Mouse (Mus musculus) stomach, embryonic 15.5 days (tissue): ENCODE measurements around the gene Prss57. TPM values are rescaled to one million over a fixed set of nuclear protein-coding genes. Genes with fewer than 3 reads are reported as not detected.

Source experiments
- ATAC-seq: fragments of 200-750 bp; cut with Nextera tagmentation; 2 replicates; pipeline ENCODE4 v1.8.0; 2017; ENCODE audit warnings: low read depth, moderate number of reproducible peaks, moderate TSS enrichment; ENCODE audit not compliant: insufficient read depth, low FRiP score
- H3K27ac ChIP-seq: fragments of 300-500 bp; sonication (generic); 2 replicates; pipeline ENCODE4 v1.5.1; 2015; ENCODE audit warnings: mild to moderate bottlenecking, inconsistent platforms
- H3K27me3 ChIP-seq: fragments of 300-500 bp; sonication (generic); replicated peaks from 2 replicates; pipeline ENCODE4 v1.6.1; 2015; ENCODE audit warnings: inconsistent platforms
- H3K36me3 ChIP-seq: fragments of 300-500 bp; sonication (generic); 2 replicates; pipeline ENCODE4 v1.6.1; 2015; ENCODE audit warnings: inconsistent platforms
- H3K4me1 ChIP-seq: fragments of 300-500 bp; sonication (generic); 2 replicates; pipeline ENCODE4 v1.6.1; 2015; ENCODE audit warnings: inconsistent platforms
- H3K4me2 ChIP-seq: fragments of 300-500 bp; sonication (generic); 2 replicates; pipeline ENCODE4 v1.6.1; 2015; ENCODE audit warnings: mild to moderate bottlenecking, inconsistent platforms
- H3K4me3 ChIP-seq: fragments of 300-500 bp; sonication (generic); replicated peaks from 2 replicates; pipeline ENCODE4 v1.5.1; 2015; ENCODE audit warnings: inconsistent platforms
- H3K9ac ChIP-seq: fragments of 300-500 bp; sonication (generic); 2 replicates; pipeline ENCODE4 v1.6.1; 2015; ENCODE audit warnings: inconsistent platforms
- H3K9me3 ChIP-seq: fragments of 300-500 bp; sonication (generic); 2 replicates; pipeline ENCODE4 v1.6.1; 2016; ENCODE audit warnings: inconsistent platforms
- WGBS: fragments of 180-500 bp; shearing (Covaris S2); methylation state at CpG from one replicate; pipeline ENCODE4 v1.1.7; 2015; 5-methylcytosine and 5-hydroxymethylcytosine counted together
- polyA plus RNA-seq: library from polyadenylated mRNA; unstranded; fragments of >200 nt; fragmentation: Nextera tagmentation; extraction: Ambion mirVana; gene quantifications from 2 replicates; pipeline ENCODE4 v1.2.1, GENCODE M21; 2015

Gene Prss57
- polyA plus RNA-seq, 1 experiment from 2014 or later, result 0.31 TPM

DNA sequence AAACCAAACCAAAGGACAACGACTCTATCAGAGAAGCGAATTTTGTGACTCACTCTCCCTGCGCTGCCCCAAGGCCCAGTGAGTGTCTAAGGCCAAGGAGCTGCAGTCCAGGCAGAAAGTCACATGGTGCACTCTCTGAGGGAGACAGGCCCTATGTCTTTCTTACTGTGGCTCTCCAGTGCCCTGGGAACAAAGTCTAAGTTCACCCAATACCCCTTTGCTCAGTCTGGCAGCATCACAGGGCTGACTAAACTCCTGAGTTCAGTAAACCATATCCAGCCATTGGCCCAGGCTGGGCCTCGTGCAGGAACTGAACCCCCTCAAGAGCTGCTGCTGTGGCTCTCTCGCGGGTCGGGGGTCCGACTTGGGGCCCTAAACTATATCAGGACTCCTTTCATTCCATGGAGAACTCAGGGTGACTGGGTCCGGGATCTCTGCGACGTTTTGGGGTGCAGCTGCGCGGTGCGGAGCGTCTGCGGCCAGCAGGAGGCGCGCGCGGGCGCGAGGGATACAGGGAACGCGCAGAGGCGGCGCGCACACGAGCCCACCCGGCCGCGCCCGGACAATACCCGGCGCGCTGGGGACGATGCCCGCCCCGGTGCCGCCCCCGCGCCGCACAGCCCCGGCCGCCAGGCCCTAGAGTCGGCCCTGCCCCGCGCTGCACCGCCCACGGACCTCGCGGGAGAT, 2.4 kb upstream of the Prss57 start, which contains the start of gene Palm:
Gene Palm (plus strand): TSS at position 522 of the 687 bp plus-strand sequence.
- peak within 1 kb of the TSS; percentile 91 for H3K4me2 ChIP-seq
- peak; percentile 36; the same call in 1 of the 2 replicates for ATAC-seq
- H3K4me1 ChIP-seq, result peaks cover 23% of the 10 kb centered on the region
- H3K27ac ChIP-seq, result peak within 1 kb of the TSS; percentile 84
- H3K4me3 ChIP-seq, result peak within 1 kb of the TSS; percentile 93
- no peaks in the 10 kb centered on the region for H3K27me3 ChIP-seq
- WGBS, result 8% methylated on average over 31 of the region's 51 CpGs
- H3K9me3 ChIP-seq, result no peaks in the 10 kb centered on the region
- H3K36me3 ChIP-seq, result no peaks in the 10 kb centered on the region
- peak within 1 kb of the TSS; percentile 95 for H3K9ac ChIP-seq

DNA sequence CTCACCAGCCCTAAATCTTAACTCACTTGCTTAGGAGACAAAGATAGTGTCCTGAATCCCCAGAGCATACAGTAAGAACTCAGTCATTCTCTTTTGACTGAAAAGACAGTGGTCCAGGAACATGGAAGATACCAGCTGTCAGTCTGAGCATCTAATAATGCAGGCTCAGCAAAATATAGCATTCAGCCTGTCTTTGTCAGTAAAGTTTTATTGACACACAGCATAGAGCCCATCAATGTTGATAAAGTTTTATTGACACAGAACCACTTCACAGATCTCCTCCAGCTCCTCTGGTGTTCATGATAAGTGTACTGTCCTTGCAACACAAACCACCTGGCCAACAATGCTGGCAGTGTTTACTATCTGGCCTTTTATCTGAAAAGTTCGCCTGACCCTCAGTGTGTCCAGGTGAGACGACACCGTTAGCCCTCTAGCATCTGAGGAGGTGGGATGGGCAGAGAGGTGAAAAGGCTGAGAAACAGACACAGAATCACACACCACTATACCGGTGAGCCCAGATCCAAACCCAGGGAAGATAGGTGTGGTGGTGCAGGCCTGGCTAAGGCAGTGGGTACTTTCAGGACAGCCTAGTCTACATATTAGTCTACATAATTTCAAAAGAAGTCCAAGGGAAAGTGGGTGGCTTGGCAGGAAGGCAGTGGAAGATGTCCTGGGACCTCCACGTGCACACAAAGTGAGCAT, 1.7 kb upstream of the Prss57 start:
- WGBS, result 77% methylated on average over 5 of the region's 5 CpGs
- Histone ChIP-seq H3K27ac (no peak overlapping the region), H3K9ac (no peak overlapping the region), H3K4me3 (no peak overlapping the region), H3K9me3 (no peaks in the 10 kb centered on the region), H3K4me1 (peaks cover 21% of the 10 kb centered on the region), H3K27me3 (no peaks in the 10 kb centered on the region), H3K4me2 (no peak overlapping the region), H3K36me3 (no peaks in the 10 kb centered on the region)
- ATAC-seq, result no peak

GRCm38 (mm10) chr10:79789581-79789980, 1.2 kb downstream of the Prss57 start:
- H3K4me1 ChIP-seq, result peaks cover 7% of the 10 kb centered on the region
- no peaks in the 10 kb centered on the region for H3K27me3 ChIP-seq
- H3K9ac ChIP-seq, result no peak overlapping the region
- no peak overlapping the region for H3K27ac ChIP-seq
- H3K4me2 ChIP-seq, result no peak overlapping the region
- H3K36me3 ChIP-seq, result no peaks in the 10 kb centered on the region
- H3K4me3 ChIP-seq, result no peak overlapping the region
- no peaks in the 10 kb centered on the region for H3K9me3 ChIP-seq
- no peak for ATAC-seq
- 59% methylated on average over 2 of the region's 2 CpGs for WGBS

DNA sequence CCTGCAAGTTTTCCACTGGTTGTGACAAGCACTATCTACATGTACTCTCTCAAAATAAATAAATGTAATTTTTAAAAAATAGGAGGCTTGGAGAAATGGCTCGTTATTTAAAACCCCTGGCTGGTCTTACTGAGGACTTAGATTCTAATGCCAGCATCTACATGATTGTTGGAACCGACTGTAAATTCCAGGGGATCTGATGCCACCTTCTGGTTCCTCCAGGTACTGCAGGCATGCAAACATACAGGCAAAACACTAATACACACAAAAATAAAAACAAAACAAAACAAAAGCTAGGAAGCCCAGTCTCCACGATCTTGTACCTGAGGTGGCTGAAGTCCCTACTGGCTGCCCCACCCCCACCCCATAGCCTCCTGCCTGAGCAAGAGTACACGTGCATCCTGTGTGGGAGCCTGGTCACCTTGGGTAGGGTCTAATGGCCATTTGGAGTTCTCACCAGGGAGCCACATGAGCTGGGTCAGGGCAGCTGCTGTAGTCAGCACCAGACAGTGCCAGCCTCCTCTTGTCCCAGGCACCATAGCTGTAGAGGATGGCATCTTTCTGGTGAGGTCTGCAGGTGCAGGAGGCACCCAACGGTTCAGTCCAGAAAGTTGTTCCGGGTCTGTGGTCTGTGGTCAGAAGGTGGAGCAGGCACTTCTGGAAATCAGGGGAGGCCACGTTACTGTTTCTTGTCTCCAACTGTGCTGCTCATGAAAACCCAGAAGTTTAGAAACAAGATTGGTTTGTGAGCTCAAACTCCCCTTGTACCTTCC, 2.2 kb downstream of the Prss57 start:
- no peak overlapping the region for H3K9ac ChIP-seq
- H3K4me3 ChIP-seq, result no peak overlapping the region
- H3K9me3 ChIP-seq, result no peaks in the 10 kb centered on the region
- 29% methylated on average over 7 of the region's 7 CpGs for WGBS
- no peak for ATAC-seq
- H3K27ac ChIP-seq, result no peak overlapping the region
- no peak overlapping the region for H3K4me2 ChIP-seq
- no peaks in the 10 kb centered on the region for H3K27me3 ChIP-seq
- H3K4me1 ChIP-seq, result no peaks in the 10 kb centered on the region
- H3K36me3 ChIP-seq, result no peaks in the 10 kb centered on the region

GRCm38 (mm10) chr10:79783920-79784800, 6.6 kb downstream of the Prss57 start:
- ATAC-seq, result no peak
- Histone ChIP-seq H3K4me2 (no peak overlapping the region), H3K27ac (no peak overlapping the region), H3K4me3 (no peak overlapping the region), H3K4me1 (peaks cover 15% of the 10 kb centered on the region), H3K36me3 (no peaks in the 10 kb centered on the region), H3K9ac (no peak overlapping the region), H3K27me3 (no peaks in the 10 kb centered on the region), H3K9me3 (no peaks in the 10 kb centered on the region)
- WGBS, result 47% methylated on average over 27 of the region's 27 CpGs

DNA sequence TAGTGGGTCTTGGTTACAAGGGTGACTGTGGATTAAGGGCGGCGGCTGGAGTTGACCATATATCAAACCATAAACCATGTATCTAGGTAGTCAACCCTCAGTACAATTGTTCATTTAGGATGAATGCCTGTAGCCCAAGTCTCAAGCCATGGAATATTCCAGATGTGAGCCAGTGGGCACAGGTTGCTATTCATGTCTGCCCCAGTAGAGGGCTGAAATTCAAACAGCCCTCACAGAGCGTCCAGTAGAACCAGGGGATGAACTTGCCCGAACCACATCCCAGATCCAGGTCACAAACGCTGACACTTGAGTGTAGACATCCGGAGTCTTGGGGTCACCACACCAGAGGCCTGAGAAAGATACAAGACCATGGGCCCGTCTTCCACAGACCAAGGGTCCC, 7.7 kb downstream of the Prss57 start:
- H3K9ac ChIP-seq, result no peak overlapping the region
- H3K27ac ChIP-seq, result no peak overlapping the region
- no peak overlapping the region for H3K4me3 ChIP-seq
- peaks cover 26% of the 10 kb centered on the region for H3K4me1 ChIP-seq
- H3K9me3 ChIP-seq, result no peaks in the 10 kb centered on the region
- H3K27me3 ChIP-seq, result no peaks in the 10 kb centered on the region
- no peak overlapping the region for H3K4me2 ChIP-seq
- 57% methylated on average over 7 of the region's 7 CpGs for WGBS
- ATAC-seq, result no peak
- H3K36me3 ChIP-seq, result no peaks in the 10 kb centered on the region

GRCm38 (mm10) chr10:79781956-79782355, 8.8 kb downstream of the Prss57 start:
- Histone ChIP-seq H3K9ac (no peak overlapping the region), H3K9me3 (no peaks in the 10 kb centered on the region), H3K36me3 (no peaks in the 10 kb centered on the region), H3K4me1 (peaks cover 37% of the 10 kb centered on the region), H3K4me3 (no peak overlapping the region), H3K27me3 (no peaks in the 10 kb centered on the region), H3K4me2 (no peak overlapping the region), H3K27ac (no peak overlapping the region)
- WGBS, result 68% methylated on average over 5 of the region's 5 CpGs
- no peak for ATAC-seq

DNA sequence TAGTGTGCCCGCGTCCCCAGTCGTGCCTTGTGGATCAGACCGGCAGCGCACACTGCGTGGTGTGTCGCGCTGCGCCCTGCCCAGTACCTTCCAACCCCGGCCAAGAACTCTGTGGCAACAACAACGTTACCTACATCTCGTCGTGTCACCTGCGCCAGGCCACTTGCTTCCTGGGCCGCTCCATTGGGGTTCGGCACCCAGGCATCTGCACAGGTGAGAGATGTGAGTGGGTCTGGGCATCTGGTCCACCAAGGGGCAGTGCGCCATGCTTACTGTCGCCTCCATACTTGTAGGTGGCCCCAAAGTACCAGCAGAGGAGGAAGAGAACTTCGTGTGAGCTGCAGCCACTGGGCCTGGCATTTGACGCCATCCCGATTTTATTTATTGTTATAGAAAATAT, 9.6 kb downstream of the Prss57 start:
- Histone ChIP-seq H3K27me3 (no peaks in the 10 kb centered on the region), H3K9ac (no peak overlapping the region), H3K4me2 (peak overlapping the region; percentile 87), H3K27ac (peak overlapping the region; percentile 74), H3K4me1 (peaks cover 41% of the 10 kb centered on the region), H3K4me3 (peak overlapping the region; percentile 50), H3K9me3 (no peaks in the 10 kb centered on the region), H3K36me3 (no peaks in the 10 kb centered on the region)
- ATAC-seq, result no peak
- 27% methylated on average over 21 of the region's 21 CpGs for WGBS

GRCm38 (mm10) chr10:79780664-79781015, 10.1 kb downstream of the Prss57 start:
- no peak for ATAC-seq
- H3K36me3 ChIP-seq, result no peaks in the 10 kb centered on the region
- peak overlapping the region; percentile 50 for H3K4me3 ChIP-seq
- H3K27ac ChIP-seq, result peak overlapping the region; percentile 74
- WGBS, result under 1% methylated on average over 13 of the region's 13 CpGs
- H3K27me3 ChIP-seq, result no peaks in the 10 kb centered on the region
- peaks cover 41% of the 10 kb centered on the region for H3K4me1 ChIP-seq
- H3K9ac ChIP-seq, result no peak overlapping the region
- no peaks in the 10 kb centered on the region for H3K9me3 ChIP-seq
- H3K4me2 ChIP-seq, result peak overlapping the region; percentile 87

- Histone ChIP-seq H3K4me2 (peak overlapping the region; percentile 87), H3K36me3 (no peaks in the 10 kb centered on the region), H3K4me1 (peaks cover 41% of the 10 kb centered on the region), H3K9ac (no peak overlapping the region; the same call in 1 of the 2 replicates), H3K9me3 (no peaks in the 10 kb centered on the region), H3K27ac (peak overlapping the region; percentile 74), H3K4me3 (peak overlapping the region; percentile 50), H3K27me3 (no peaks in the 10 kb centered on the region)
- peak; percentile 90 for ATAC-seq
- WGBS, result 2% methylated on average over 54 of the region's 55 CpGs
These were observed 10.7 kb downstream of the Prss57 start for GRCm38 (mm10) chr10:79779784-79780663.
